Mouse (Mus musculus) embryonic facial prominence, embryonic 11.5 days (tissue): ENCODE results near the gene Dus1l. TPM values are rescaled to one million over a fixed set of nuclear protein-coding genes. Genes with fewer than 3 reads are reported as not detected.
"Not testable (repeated sequence)": the region's sequence is repeated elsewhere in the genome, so short reads cannot be mapped to it uniquely, and the experiment has no call there.

Source experiments
- ATAC-seq: fragments of 200-750 bp; cut with Nextera tagmentation; replicated peaks from 2 replicates; pipeline ENCODE4 v1.8.0; 2017; ENCODE audit warnings: low read depth; ENCODE audit not compliant: insufficient number of reproducible peaks, low FRiP score, low TSS enrichment
- DNase-seq: peaks from one replicate; pipeline ENCODE4 v3.0.0-alpha.2; 2015; ENCODE audit warnings: low spot score
- H3K27ac ChIP-seq: fragments of 300-500 bp; sonication (generic); replicated peaks from 2 replicates; pipeline ENCODE4 v1.5.1; 2014; ENCODE audit warnings: mild to moderate bottlenecking, low read depth, low read length, control low read depth
- H3K27me3 ChIP-seq: fragments of 300-500 bp; sonication (generic); 2 replicates; pipeline ENCODE4 v1.6.1; 2014; ENCODE audit warnings: mild to moderate bottlenecking, low read length, moderate library complexity, mixed read lengths; ENCODE audit not compliant: control insufficient read depth, insufficient read depth
- H3K36me3 ChIP-seq: fragments of 300-500 bp; sonication (generic); replicated peaks from 2 replicates; pipeline ENCODE4 v1.6.1; 2014; ENCODE audit warnings: low read depth, mild to moderate bottlenecking, low read length, moderate library complexity, mixed read lengths; ENCODE audit not compliant: control insufficient read depth, insufficient read depth
- H3K4me1 ChIP-seq: fragments of 300-500 bp; sonication (generic); 2 replicates; pipeline ENCODE4 v1.6.1; 2014; ENCODE audit warnings: low read length, mixed read lengths; ENCODE audit not compliant: control insufficient read depth, insufficient read depth
- H3K4me2 ChIP-seq: fragments of 300-500 bp; sonication (generic); 2 replicates; pipeline ENCODE4 v1.6.1; 2014; ENCODE audit warnings: low read depth, mild to moderate bottlenecking, control low read depth, low read length, moderate library complexity
- H3K4me3 ChIP-seq: fragments of 300-500 bp; sonication (generic); 2 replicates; pipeline ENCODE4 v1.5.1; 2014; ENCODE audit warnings: low read depth, low read length, control low read depth
- H3K9ac ChIP-seq: fragments of 300-500 bp; sonication (generic); replicated peaks from 2 replicates; pipeline ENCODE4 v1.6.1; 2014; ENCODE audit warnings: mild to moderate bottlenecking, control low read depth, low read length
- H3K9me3 ChIP-seq: fragments of 300-500 bp; sonication (generic); replicated peaks from 2 replicates; pipeline ENCODE4 v1.6.1; 2016; ENCODE audit warnings: mild to moderate bottlenecking, low read length, inconsistent platforms, mixed read lengths; ENCODE audit not compliant: control insufficient read depth
- WGBS: fragments of 180-500 bp; shearing (Covaris S2); extraction: QIAGEN DNeasy Blood & Tissue Kit; methylation state at CpG from one replicate; pipeline ENCODE4 v1.1.7; 2014; 5-methylcytosine and 5-hydroxymethylcytosine counted together
- polyA plus RNA-seq: library from polyadenylated mRNA; unstranded; fragments of >200 nt; fragmentation: Nextera tagmentation; extraction: Ambion mirVana; gene quantifications from 2 replicates; pipeline ENCODE4 v1.2.1, GENCODE M21; 2014

The Dus1l gene
- polyA plus RNA-seq, 1 experiment from 2014 or later, result 72.8 TPM

GRCm38 (mm10) chr11:120792652-120793051 lies 3.6 kb downstream of the Dus1l start:
- no peak for DNase-seq
- H3K4me3 ChIP-seq, result no peak overlapping the region
- no peaks in the 10 kb centered on the region for H3K9me3 ChIP-seq
- no peak overlapping the region for H3K4me2 ChIP-seq
- no peak for ATAC-seq
- H3K27ac ChIP-seq, result no peak overlapping the region
- no peaks in the 10 kb centered on the region for H3K4me1 ChIP-seq
- peaks cover 18% of the 10 kb centered on the region for H3K36me3 ChIP-seq
- no peak overlapping the region for H3K9ac ChIP-seq
- no peaks in the 10 kb centered on the region for H3K27me3 ChIP-seq
- 94% methylated on average over 9 of the region's 9 CpGs for WGBS

- peaks cover 6% of the 10 kb centered on the region; the same call in 1 of the 2 replicates for H3K4me1 ChIP-seq
- no peak overlapping the region for H3K4me2 ChIP-seq
- no peak overlapping the region for H3K27ac ChIP-seq
- no peaks in the 10 kb centered on the region for H3K9me3 ChIP-seq
- H3K9ac ChIP-seq, result no peak overlapping the region
- H3K36me3 ChIP-seq, result peaks cover 20% of the 10 kb centered on the region
- no peaks in the 10 kb centered on the region for H3K27me3 ChIP-seq
- DNase-seq (no peak), ATAC-seq (no peak)
- 83% methylated on average over 3 of the region's 3 CpGs for WGBS
- no peak overlapping the region for H3K4me3 ChIP-seq
These were observed 6.4 kb downstream of the Dus1l start for GRCm38 (mm10) chr11:120789810-120790209.

- no peak overlapping the region for H3K4me3 ChIP-seq
- peaks cover 20% of the 10 kb centered on the region for H3K36me3 ChIP-seq
- H3K9ac ChIP-seq, result no peak overlapping the region
- H3K27ac ChIP-seq, result no peak overlapping the region
- no peak overlapping the region for H3K4me2 ChIP-seq
- no peaks in the 10 kb centered on the region for H3K27me3 ChIP-seq
- WGBS, result 81% methylated on average over 4 of the region's 4 CpGs
- H3K4me1 ChIP-seq, result peaks cover 6% of the 10 kb centered on the region; the same call in 1 of the 2 replicates
- no peaks in the 10 kb centered on the region for H3K9me3 ChIP-seq
- ATAC-seq (no peak), DNase-seq (no peak)
These were observed 6.8 kb downstream of the Dus1l start for GRCm38 (mm10) chr11:120789355-120789754.

GRCm38 (mm10) chr11:120788460-120788859 lies 7.7 kb downstream of the Dus1l start:
- not testable (repeated sequence) for H3K27me3 ChIP-seq, H3K4me3 ChIP-seq, H3K4me2 ChIP-seq, DNase-seq, H3K9ac ChIP-seq, H3K27ac ChIP-seq, H3K9me3 ChIP-seq, ATAC-seq, H3K4me1 ChIP-seq
- peaks cover 20% of the 10 kb centered on the region for H3K36me3 ChIP-seq
- WGBS, result 89% methylated on average over 9 of the region's 10 CpGs

- H3K27me3 ChIP-seq, result no peaks in the 10 kb centered on the region
- no peak for ATAC-seq
- peak overlapping the region; percentile 97 for H3K4me3 ChIP-seq
- DNase-seq, result no peak
- H3K4me2 ChIP-seq, result peak overlapping the region; percentile 93
- peak overlapping the region; percentile 91 for H3K9ac ChIP-seq
- H3K27ac ChIP-seq, result peak overlapping the region; percentile 62; the same call in 1 of the 2 replicates
- 36% methylated on average over 9 of the region's 9 CpGs for WGBS
- H3K4me1 ChIP-seq, result peaks cover 9% of the 10 kb centered on the region
- peaks cover 13% of the 10 kb centered on the region for H3K36me3 ChIP-seq
- H3K9me3 ChIP-seq, result no peaks in the 10 kb centered on the region
These were observed 11.1 kb downstream of the Dus1l start for GRCm38 (mm10) chr11:120785145-120785544.

- peaks cover 5% of the 10 kb centered on the region for H3K36me3 ChIP-seq
- H3K9me3 ChIP-seq, result no peaks in the 10 kb centered on the region
- H3K4me3 ChIP-seq, result peak within 1 kb of the TSS; percentile 97
- peaks cover 9% of the 10 kb centered on the region for H3K4me1 ChIP-seq
- WGBS, result under 1% methylated on average over 90 of the region's 107 CpGs
- ATAC-seq (peak; percentile 79), DNase-seq (peak; percentile 84)
- H3K27me3 ChIP-seq, result no peaks in the 10 kb centered on the region
- peak within 1 kb of the TSS; percentile 91 for H3K9ac ChIP-seq
- H3K4me2 ChIP-seq, result peak within 1 kb of the TSS; percentile 93
- H3K27ac ChIP-seq, result peak within 1 kb of the TSS; percentile 62
These were observed 12.0 kb downstream of the Dus1l start, which contains the start of the genes Rfng and Gps1 for GRCm38 (mm10) chr11:120784064-120784791. TSS of gene Rfng (minus strand) at chr11:120784207. TSS of gene Gps1 (plus strand) at chr11:120784272.

- Histone ChIP-seq H3K4me1 (peaks cover 9% of the 10 kb centered on the region), H3K4me3 (peak overlapping the region; percentile 97), H3K9ac (peak overlapping the region; percentile 91), H3K9me3 (no peaks in the 10 kb centered on the region), H3K27ac (peak overlapping the region; percentile 62; the same call in 1 of the 2 replicates), H3K4me2 (peak overlapping the region; percentile 68), H3K36me3 (peaks cover 2% of the 10 kb centered on the region; the same call in 1 of the 2 replicates), H3K27me3 (no peaks in the 10 kb centered on the region)
- DNase-seq (no peak), ATAC-seq (no peak; the same call in 1 of the 2 replicates)
- WGBS, result 2% methylated on average over 42 of the region's 42 CpGs
These were observed 12.7 kb downstream of the Dus1l start for GRCm38 (mm10) chr11:120783426-120784063.

GRCm38 (mm10) chr11:120781361-120781760 lies 14.8 kb downstream of the Dus1l start:
- not testable (repeated sequence) for ATAC-seq, H3K27ac ChIP-seq, H3K27me3 ChIP-seq, H3K4me1 ChIP-seq, H3K9me3 ChIP-seq, H3K36me3 ChIP-seq, DNase-seq, H3K4me2 ChIP-seq, H3K9ac ChIP-seq, H3K4me3 ChIP-seq
- WGBS, result 92% methylated on average over 6 of the region's 6 CpGs
